Mouse (Mus musculus) hindbrain, postnatal 0 days (tissue): ENCODE results near the gene Orm1. TPM values are rescaled to one million over a fixed set of nuclear protein-coding genes. Genes with fewer than 3 reads are reported as not detected.

Experiments
- ATAC-seq: fragments of 200-750 bp; cut with Nextera tagmentation; 2 replicates; pipeline ENCODE4 v1.8.0; 2017; ENCODE audit warnings: mild to moderate bottlenecking, moderate TSS enrichment, moderate library complexity
- DNase-seq: peaks from one replicate; pipeline ENCODE4 v3.0.0-alpha.2; 2015; ENCODE audit warnings: low spot score
- H3K27ac ChIP-seq: fragments of 300-500 bp; sonication (generic); 2 replicates; pipeline ENCODE4 v1.5.1; 2014; ENCODE audit warnings: mild to moderate bottlenecking
- H3K27me3 ChIP-seq: fragments of 300-500 bp; sonication (generic); 2 replicates; pipeline ENCODE4 v1.6.1; 2014; ENCODE audit warnings: low read length, mixed read lengths; ENCODE audit not compliant: insufficient read depth
- H3K36me3 ChIP-seq: fragments of 300-500 bp; sonication (generic); 2 replicates; pipeline ENCODE4 v1.6.1; 2014; ENCODE audit warnings: low read length, mixed read lengths; ENCODE audit not compliant: insufficient read depth
- H3K4me1 ChIP-seq: fragments of 300-500 bp; sonication (generic); 2 replicates; pipeline ENCODE4 v1.6.1; 2014; ENCODE audit warnings: antibody characterized with exemption, low read length, mixed read lengths; ENCODE audit not compliant: insufficient read depth
- H3K4me2 ChIP-seq: fragments of 300-500 bp; sonication (generic); 2 replicates; pipeline ENCODE4 v1.6.1; 2014; ENCODE audit warnings: low read depth, mild to moderate bottlenecking, low read length, moderate library complexity, mixed read lengths
- H3K4me3 ChIP-seq: fragments of 300-500 bp; sonication (generic); 2 replicates; pipeline ENCODE4 v1.5.1; 2014; ENCODE audit warnings: low read length
- H3K9ac ChIP-seq: fragments of 300-500 bp; sonication (generic); replicated peaks from 2 replicates; pipeline ENCODE4 v1.6.1; 2014; ENCODE audit warnings: mild to moderate bottlenecking, low read length, moderate library complexity, mixed read lengths
- H3K9me3 ChIP-seq: fragments of 300-500 bp; sonication (generic); 2 replicates; pipeline ENCODE4 v1.6.1; 2016; ENCODE audit warnings: low read length, mixed read lengths
- CTCF ChIP-seq: IDR thresholded peaks from 2 replicates; pipeline ENCODE4 v1.5.1; 2016; ENCODE audit warnings: antibody characterized with exemption, control low read depth, low read depth
- WGBS: fragments of 180-500 bp; shearing (Covaris S2); extraction: QIAGEN DNeasy Blood & Tissue Kit; methylation state at CpG from one replicate; pipeline ENCODE4 v1.1.7; 2014; 5-methylcytosine and 5-hydroxymethylcytosine counted together
- polyA plus RNA-seq: library from polyadenylated mRNA; unstranded; fragments of >200 nt; fragmentation: Nextera tagmentation; extraction: Ambion mirVana; gene quantifications from 2 replicates; pipeline ENCODE4 v1.2.1, GENCODE M21; 2015
- total RNA-seq: library from RNA; depleted of rRNA; stranded (reverse); fragments of >200 nt; gene quantifications from 2 replicates; pipeline ENCODE4 v1.2.3, GENCODE M21; 2014

Orm1 gene
- total and polyA plus RNA-seq, 2 experiments from 2014 or later: not detected

GRCm38 (mm10) chr4:63333403-63333802 lies 11.0 kb upstream of the Orm1 start:
- Histone ChIP-seq H3K4me1 (no peaks in the 10 kb centered on the region), H3K4me2 (no peak overlapping the region), H3K4me3 (no peak overlapping the region), H3K27me3 (no peaks in the 10 kb centered on the region), H3K36me3 (no peaks in the 10 kb centered on the region), H3K27ac (no peak overlapping the region), H3K9me3 (no peaks in the 10 kb centered on the region), H3K9ac (no peak overlapping the region)
- no peak for TF ChIP-seq CTCF
- 60% methylated on average over 4 of the region's 4 CpGs for WGBS
- ATAC-seq (no peak), DNase-seq (no peak)

- H3K27ac ChIP-seq: no peak overlapping the region
- no peak for TF ChIP-seq CTCF
- H3K4me1 ChIP-seq: no peaks in the 10 kb centered on the region
- no peak overlapping the region for H3K4me2 ChIP-seq
- no peaks in the 10 kb centered on the region for H3K9me3 ChIP-seq
- ATAC-seq (peak; percentile 71), DNase-seq (peak; percentile 53)
- 44% methylated on average over 3 of the region's 3 CpGs for WGBS
- no peaks in the 10 kb centered on the region for H3K36me3 ChIP-seq
- H3K27me3 ChIP-seq: no peaks in the 10 kb centered on the region
- no peak overlapping the region for H3K9ac ChIP-seq
- H3K4me3 ChIP-seq: no peak overlapping the region
These were observed 5.8 kb upstream of the Orm1 start for GRCm38 (mm10) chr4:63338414-63339076.

- DNase-seq: no peak
- WGBS: 72% methylated on average over 4 of the region's 4 CpGs
- H3K9ac ChIP-seq: no peak overlapping the region
- TF ChIP-seq CTCF: no peak
- no peak overlapping the region for H3K27ac ChIP-seq
- no peaks in the 10 kb centered on the region for H3K9me3 ChIP-seq
- H3K36me3 ChIP-seq: no peaks in the 10 kb centered on the region
- ATAC-seq: no peak
- no peak overlapping the region for H3K4me2 ChIP-seq
- no peaks in the 10 kb centered on the region for H3K27me3 ChIP-seq
- no peak overlapping the region for H3K4me3 ChIP-seq
- H3K4me1 ChIP-seq: no peaks in the 10 kb centered on the region
These were observed 1.9 kb upstream of the Orm1 start for GRCm38 (mm10) chr4:63342491-63342890.

- WGBS: 63% methylated on average over 3 of the region's 3 CpGs
- no peaks in the 10 kb centered on the region for H3K27me3 ChIP-seq
- H3K36me3 ChIP-seq: no peaks in the 10 kb centered on the region
These were observed 752 bp upstream of the Orm1 start for GRCm38 (mm10) chr4:63343608-63344007.

GRCm38 (mm10) chr4:63345261-63345660 lies 901 bp downstream of the Orm1 start:
- no peaks in the 10 kb centered on the region for H3K27me3 ChIP-seq
- no peaks in the 10 kb centered on the region for H3K36me3 ChIP-seq
- no peak overlapping the region for H3K27ac ChIP-seq
- H3K4me3 ChIP-seq: no peak overlapping the region
- H3K4me1 ChIP-seq: no peaks in the 10 kb centered on the region
- no peaks in the 10 kb centered on the region for H3K9me3 ChIP-seq
- ATAC-seq: no peak
- H3K9ac ChIP-seq: no peak overlapping the region
- TF ChIP-seq CTCF: no peak
- DNase-seq: no peak
- H3K4me2 ChIP-seq: no peak overlapping the region

More at GRCm38 (mm10) chr4:63343608-63344007, 752 bp upstream of the Orm1 start:
- no peak overlapping the region for H3K27ac ChIP-seq
- no peaks in the 10 kb centered on the region for H3K4me1 ChIP-seq
- H3K9me3 ChIP-seq: no peaks in the 10 kb centered on the region
- ATAC-seq (no peak), DNase-seq (no peak)
- no peak overlapping the region for H3K4me2 ChIP-seq
- H3K4me3 ChIP-seq: no peak overlapping the region
- TF ChIP-seq CTCF: no peak
- H3K9ac ChIP-seq: no peak overlapping the region

- no peaks in the 10 kb centered on the region for H3K36me3 ChIP-seq
- no peak overlapping the region for H3K27ac ChIP-seq
- H3K9ac ChIP-seq: no peak overlapping the region
- no peak overlapping the region for H3K4me2 ChIP-seq
- no peaks in the 10 kb centered on the region for H3K9me3 ChIP-seq
- TF ChIP-seq CTCF: no peak
- no peaks in the 10 kb centered on the region for H3K27me3 ChIP-seq
- 95% methylated on average over 4 of the region's 4 CpGs for WGBS
- H3K4me3 ChIP-seq: no peak overlapping the region
- H3K4me1 ChIP-seq: no peaks in the 10 kb centered on the region
- DNase-seq: no peak
- ATAC-seq: no peak
These were observed 2.3 kb downstream of the Orm1 start for GRCm38 (mm10) chr4:63346659-63347058.

- no peaks in the 10 kb centered on the region for H3K27me3 ChIP-seq
- no peak overlapping the region for H3K4me3 ChIP-seq
- no peak for TF ChIP-seq CTCF
- no peaks in the 10 kb centered on the region for H3K36me3 ChIP-seq
- no peak overlapping the region for H3K27ac ChIP-seq
- no peak overlapping the region for H3K4me2 ChIP-seq
- no peaks in the 10 kb centered on the region for H3K4me1 ChIP-seq
- WGBS: 63% methylated on average over 6 of the region's 6 CpGs
- H3K9ac ChIP-seq: no peak overlapping the region
- ATAC-seq: 0 out of 2 replicates have a peak, but pooled peaks have one; percentile 43
- H3K9me3 ChIP-seq: no peaks in the 10 kb centered on the region
- DNase-seq: no peak
These were observed 4.2 kb downstream of the Orm1 start for GRCm38 (mm10) chr4:63348524-63348923.
